Mouse (Mus musculus) R1 (cell line): ENCODE measurements around the gene Zfp385c.
A peak's percentile ranks its signal among the peaks of the same experiment; 100 is the strongest.

Experiments
- DNase-seq: peaks from one replicate; pipeline ENCODE4 v3.0.0-alpha.2; 2018; ENCODE audit warnings: low read depth, low spot score

Zfp385c gene

DNA sequence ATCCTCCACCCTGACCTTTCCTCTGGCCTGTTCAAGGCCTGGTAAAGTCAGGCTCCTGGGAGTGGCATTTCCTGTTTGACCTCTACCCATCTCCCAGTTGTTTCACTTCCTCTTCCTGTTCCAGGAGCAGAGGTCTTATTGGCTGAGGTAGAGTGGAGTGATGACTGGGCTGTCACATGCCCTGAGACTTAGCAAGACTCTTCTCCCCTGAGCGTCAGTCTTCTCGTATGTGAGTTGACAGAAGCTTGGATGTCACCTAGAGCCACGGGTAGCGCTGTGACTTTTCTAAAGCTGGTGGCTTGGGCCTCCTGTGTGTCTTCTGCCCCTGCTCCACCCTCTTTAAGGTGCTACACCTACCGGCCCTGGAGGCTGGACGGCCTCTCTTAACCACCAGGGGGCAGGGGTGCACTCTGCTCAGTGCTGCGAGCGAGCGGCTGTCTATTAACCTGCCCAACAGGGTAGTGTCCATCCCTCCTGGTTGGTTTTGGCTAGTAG lies 65.5 kb downstream of the Zfp385c start:
- DNase-seq, result peak; percentile 86

DNA sequence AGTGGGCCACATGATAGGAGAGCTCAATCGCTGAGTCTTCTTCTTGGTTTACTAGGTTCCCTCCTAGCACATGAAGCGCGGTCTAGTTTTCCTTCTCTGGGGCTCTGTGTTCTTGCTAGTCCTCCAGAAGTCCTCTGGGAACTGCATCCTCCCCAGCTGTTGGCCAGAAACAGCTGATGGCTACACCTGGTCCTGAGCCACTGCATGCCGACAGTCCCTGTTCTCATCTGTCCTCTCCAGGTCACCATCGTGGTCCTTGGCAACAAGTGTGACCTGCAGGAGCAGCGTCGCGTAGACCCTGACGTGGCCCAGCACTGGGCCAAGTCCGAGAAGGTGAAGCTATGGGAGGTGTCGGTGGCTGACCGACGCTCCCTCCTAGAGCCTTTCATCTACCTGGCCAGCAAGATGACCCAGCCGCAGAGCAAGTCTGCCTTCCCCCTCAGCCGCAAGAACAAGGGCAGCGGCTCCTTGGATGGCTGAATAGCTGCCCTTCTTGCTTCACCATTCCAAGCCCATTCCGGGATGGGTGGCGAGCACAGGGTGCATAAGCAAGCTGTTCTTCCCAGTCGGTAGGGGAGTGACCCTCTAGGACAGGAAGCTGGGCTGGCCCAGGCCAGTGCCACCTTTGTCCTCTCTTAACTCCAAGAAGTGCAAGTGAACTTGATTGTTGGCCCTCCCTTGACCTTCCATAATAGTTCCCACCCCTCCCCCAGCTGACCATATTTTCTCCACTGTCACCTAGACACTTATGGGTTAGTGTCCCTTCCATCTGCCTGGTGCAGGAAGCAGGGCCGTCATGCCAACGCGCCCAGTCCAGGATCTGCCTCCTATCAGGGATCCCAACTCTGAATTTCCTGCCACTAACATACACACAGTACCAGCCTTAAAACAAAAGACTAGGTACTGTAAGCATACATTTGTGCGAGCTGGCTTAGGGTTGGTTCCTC lies 66.2 kb downstream of the Zfp385c start:
- DNase-seq, result no peak

DNA sequence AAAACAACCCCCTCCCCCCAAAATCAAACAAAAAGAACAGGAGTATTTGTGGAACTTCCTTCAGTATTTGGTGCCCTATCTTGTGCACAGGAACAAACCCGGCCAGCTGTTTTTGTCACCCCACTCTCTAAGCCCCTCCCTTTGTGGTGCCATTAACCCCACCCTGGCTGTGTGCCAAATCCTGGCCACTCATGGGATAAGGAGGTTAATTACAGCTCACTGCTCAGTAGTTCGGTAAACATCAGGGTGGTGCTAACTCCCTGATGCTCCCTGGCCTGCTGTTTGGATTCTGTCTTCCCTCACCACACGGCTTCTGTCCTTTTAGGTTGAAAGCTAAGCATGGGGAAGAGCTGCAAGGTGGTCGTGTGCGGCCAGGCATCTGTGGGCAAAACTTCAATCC lies 68.4 kb downstream of the Zfp385c start:
- peak; percentile 65 for DNase-seq

DNA sequence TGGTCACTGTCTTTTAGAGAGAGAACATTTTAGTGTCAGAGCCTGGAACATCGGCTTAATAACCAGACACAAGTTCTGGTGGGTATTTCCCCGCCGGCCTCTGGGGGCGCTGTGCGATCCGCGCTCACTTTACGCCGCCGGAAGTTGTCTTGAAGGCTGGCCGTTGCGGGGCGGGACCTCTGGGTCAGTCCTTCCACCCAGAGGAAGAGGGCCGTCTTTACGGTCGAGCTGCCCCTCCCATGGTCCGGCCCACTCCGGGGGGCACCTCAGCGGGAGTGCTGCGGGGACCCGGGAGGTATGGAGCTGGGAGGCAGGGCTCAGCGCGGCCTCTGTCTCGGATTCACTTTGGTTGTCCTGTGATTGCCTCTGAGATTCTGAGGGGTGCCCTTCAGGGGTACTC lies 69.5 kb downstream of the Zfp385c start:
- DNase-seq, result peak; percentile 95

DNA sequence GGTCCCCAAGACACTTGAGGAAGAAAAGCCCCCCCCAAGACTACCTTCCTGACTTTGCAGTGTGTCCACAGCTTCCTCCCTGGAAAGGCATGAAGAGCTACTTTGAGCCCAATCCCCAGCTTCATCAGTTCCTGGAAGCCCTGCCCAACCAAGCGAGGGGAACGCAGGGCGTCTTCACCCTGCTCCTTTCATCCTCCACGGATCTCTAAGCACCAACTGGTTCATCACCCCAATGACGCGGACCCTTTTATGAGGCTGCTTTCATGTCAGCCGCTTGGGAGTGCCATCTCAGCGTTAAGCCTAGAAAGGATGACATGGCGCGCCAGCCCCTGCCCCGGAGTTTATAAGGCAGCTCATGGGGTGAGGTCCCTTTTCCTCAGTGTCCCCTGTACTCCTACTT lies 72.3 kb downstream of the Zfp385c start, which contains the start of gene Dnajc7:
Gene Dnajc7 (minus strand): TSS at position 187 of the 400 bp plus-strand sequence.
- DNase-seq, result no peak

DNA sequence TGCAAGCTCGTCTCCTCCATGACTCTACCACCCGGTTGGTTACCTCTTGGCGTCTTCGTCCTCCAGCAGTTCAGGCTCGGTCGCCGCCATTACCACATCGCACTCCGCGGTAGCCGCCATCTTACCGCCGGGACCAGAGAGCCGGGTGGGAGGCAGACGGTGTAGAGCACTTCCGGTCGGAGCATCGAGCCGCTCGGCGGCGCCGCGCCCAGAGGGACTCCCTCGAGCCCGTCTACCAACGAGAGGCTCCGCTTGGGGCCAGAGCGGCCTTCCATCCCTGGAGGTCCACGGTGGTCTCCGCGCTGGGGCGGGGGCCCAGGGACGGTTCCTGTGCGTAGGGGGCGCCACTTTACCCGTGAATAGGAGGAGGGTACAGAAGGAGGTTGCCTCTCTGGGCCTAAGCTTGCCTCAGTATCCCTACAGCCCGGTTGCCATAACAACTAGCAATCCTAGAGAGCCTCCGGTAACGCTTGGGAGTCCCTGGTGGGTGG lies 72.7 kb downstream of the Zfp385c start:
- DNase-seq, result peak; percentile 98

DNA sequence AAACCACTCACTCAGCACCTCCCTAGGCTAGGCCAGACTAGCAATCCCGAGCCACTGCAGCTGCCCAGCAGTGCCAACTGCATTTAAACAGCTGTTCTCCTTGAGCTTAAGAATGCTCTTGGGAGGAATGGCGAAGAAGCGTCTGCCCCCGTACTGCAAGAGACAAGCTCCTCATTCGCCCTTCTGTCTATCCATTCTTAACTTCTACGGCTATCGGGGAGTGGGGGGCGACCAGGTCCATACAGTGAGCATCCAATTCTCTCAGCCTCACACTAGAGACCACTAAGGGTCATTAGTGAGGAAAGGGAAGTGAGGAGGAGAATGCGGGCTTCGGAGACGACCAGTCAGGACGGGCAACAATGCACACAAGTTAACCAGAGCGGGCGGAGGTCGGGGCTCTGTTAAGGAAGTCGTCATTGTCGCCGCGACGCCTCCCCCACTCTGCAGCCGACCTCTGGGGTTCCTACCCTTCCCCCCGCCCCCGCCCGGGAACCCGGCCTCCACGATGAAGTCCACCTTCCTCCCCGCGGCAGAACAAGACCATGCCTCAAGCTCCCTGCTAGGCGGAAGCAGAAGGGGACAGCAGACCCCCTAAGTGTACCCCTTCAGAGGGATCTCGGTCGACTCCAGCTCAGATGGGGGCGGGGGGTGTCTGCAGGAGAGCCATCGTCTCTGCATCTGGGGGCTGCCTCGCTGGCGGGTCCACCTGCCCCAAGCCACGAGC lies 73.3 kb downstream of the Zfp385c start, which contains the start of gene Nkiras2:
Gene Nkiras2 (plus strand): TSS at position 484 of the 724 bp plus-strand sequence.
- DNase-seq, result peak; percentile 93

DNA sequence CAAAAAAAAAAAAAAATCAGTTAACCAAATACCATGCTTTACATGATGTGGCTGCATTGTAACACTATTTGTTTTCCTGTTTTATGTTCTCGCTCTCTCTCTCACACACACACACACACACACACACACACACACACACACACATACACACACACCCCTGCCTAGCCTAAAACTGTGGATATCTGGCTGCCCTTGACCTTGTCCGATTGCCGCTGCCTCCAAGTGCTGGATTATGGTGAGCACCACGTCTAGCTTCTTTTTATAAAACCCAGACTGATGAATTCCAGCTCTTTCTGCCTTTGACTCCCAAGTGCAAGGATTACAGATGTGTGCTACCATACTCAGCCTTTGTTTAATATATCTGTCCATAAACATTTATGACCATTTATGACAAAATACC lies 74.8 kb downstream of the Zfp385c start:
- DNase-seq, result peak; percentile 51

DNA sequence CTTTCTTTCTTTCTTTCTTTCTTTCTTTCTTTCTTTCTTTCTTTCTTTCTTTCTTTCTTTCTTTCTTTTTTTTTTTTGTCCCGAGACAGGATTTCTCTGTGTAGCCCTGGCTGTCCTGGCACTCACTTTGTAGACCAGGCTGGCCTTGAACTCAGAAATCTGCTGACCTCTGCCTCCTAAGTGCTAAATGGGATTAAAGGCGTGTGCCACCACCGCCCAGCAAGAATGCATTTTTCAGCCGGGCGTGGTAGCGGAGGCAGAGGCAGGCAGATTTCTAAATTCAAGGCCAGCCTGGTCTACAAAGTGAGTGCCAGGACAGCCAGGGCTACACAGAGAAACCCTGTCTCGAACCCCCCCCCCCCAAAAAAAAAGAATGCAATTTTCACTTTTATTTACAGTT lies 75.4 kb downstream of the Zfp385c start:
- peak; percentile 90 for DNase-seq

DNA sequence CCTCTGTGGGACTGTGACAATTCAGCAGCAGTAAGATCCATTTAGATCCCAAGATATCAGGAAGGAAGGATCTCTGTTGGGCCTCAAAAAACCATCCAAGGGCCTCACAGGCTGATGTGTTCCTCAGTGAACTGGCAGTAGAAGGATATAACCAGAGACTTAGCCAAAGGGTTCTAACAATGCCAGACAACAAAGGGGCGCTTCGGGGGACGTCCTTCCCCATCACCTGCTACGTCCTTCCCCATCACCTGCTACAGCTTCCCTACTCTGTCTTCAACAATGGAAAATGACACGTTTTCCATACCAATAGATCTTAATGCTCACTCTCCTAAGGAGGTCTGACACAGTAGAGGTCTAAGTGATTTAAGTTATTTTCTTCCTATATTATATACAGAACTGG lies 75.9 kb downstream of the Zfp385c start:
- DNase-seq, result peak; percentile 95

DNA sequence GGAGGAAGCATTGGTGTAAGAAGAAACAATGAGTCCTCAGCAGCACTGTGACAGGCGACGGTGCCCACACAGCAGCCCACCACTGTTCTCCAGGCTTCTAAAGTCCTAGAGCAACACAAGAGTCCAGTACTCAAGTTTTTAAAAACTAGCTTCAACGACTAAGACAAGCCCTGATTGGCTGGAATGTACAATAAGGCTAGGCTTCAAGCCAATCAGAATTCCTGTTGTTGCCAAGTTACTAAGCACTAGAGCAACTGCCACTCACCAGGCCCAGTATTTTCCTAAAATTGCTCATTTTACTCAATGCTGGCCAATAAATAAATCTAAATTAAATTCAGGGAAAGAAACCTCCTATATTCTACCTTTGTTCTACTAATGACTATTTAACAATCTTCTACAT lies 79.0 kb downstream of the Zfp385c start:
- peak; percentile 89 for DNase-seq

DNA sequence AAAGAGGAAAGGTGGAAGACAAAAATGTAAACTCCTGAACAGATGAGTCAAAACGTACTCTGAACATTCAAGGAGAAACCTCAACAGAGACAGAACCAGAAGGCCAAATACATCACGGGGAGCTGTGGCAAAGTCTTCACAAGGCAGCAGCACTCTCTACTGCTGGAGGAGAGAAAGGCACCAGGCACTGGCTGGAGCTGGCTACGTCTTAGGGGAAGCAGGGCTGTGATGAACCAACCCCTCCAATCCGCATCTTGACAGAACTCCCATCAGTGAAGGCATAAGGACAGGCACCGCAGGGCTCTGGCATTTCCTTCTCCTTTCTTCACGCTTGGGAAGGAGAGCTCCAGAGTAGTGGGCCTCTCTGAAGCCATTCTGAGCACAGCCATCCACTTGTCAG lies 80.6 kb downstream of the Zfp385c start:
- peak; percentile 39 for DNase-seq

DNA sequence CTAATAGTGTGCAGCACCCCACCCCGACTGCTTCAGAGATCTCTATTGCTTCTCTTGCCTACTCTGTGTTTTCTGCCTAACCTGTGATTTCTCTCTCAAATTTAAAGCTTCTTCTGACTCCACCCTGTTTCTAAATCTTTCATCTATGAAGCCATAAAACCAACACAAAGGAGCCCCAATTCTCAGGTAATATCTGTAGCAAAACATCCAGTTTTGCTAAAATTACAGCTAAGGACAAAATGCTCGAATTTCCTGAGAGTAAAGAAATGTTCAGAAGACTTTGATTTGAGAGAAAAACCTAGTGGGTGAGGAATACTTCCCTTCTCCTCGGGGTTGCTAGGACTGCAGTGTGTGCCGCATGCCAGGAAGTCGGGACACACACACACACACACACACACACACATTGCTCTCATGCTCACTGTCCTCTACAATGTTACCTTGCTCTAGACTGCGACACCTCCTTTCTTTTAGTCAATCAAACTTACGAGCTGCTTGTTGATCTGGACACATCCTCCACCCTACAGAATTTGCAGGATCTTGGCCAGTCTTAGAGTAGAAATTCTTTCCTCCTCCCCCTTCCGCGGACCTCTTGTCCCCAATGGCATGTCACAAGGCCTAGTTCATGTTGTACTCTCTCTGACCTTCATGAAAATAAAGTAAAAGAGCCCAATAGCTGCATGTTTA lies 82.1 kb downstream of the Zfp385c start:
- no peak for DNase-seq

DNA sequence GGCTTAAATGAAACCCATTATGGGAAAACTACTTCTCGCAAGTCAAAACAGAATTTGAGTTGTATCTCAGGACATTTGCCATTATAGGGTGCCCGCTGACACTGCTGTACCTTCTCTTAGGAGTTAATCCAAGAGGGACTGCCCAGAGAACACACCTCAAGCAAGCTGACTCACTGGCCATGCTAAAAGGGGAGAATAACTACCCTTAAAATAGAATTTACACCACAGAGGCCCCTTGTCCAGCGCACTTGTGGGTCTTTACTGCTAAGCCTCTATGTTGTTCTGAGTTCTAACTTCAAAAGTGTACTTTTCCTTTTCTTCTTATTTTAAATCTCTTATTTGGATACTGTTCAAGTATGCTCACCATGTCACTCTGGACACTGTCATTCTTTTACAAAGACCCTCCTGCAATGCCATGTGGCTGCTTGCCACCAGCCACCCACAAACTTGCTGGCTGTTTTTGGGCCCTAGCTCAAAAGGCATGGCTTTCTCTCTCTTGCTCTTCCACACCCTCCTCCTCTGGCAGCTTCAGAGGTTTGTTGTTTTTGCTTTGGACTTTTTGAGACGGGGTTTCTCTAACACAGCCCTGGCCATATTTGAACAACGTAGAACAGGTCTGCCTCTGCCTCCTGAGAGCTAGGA lies 82.8 kb downstream of the Zfp385c start:
- DNase-seq, result no peak

DNA sequence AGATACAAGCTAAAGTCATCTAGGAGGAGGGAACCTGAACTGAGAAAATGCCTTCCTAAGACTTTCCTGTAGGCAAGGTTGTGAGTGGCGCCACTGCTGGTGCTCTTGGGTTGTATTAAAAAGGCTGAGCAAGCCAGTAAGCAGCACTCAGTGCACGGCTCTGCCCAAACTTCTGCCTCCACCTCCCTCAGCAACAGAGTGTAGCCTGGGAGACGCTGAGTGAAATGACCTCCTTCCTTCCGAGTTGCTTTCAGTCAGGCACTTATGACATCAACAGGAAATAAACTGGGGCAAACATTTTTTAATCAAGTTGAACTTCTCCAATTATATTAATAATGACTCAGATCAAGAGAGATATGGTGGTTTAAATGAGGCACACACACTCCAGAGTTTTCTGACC lies 83.5 kb downstream of the Zfp385c start:
- DNase-seq, result no peak

DNA sequence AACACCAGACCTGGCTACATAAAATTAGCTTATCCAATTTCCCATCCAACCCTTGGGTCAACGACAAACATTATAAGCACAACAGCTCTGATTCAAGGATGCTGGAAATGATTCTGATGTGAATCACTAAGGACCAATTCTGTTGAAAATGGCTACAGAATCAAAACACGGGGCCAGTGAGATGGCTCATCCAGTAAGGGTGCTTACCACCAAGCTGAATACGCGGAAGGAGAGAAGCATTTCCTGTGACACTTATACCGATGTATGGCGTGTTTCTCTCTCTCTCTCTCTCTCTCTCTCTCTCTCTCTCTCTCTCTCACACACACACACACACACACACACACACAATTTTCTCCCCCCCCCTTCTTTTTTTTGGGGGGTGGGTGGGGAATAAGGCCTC lies 85.1 kb downstream of the Zfp385c start:
- DNase-seq, result no peak

DNA sequence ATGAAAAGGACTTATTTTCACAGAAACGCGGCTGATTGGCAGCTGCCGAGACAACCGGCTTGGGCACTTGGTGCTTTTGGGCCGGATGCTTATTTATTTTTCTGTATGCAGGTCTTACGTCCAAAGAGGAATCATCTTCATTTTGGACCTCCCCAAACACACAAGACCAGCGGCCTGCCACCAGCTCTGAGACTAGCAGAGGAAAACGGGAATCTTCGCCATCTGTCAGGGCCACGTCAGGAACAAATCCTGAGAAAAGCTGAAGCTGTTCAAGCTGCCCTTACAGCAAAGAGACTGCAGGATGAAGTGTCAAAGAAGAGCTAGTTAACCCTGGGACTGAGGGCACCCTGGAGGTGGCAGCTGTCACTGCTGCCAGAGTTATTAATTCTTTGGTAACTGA lies 86.8 kb downstream of the Zfp385c start:
- no peak for DNase-seq

DNA sequence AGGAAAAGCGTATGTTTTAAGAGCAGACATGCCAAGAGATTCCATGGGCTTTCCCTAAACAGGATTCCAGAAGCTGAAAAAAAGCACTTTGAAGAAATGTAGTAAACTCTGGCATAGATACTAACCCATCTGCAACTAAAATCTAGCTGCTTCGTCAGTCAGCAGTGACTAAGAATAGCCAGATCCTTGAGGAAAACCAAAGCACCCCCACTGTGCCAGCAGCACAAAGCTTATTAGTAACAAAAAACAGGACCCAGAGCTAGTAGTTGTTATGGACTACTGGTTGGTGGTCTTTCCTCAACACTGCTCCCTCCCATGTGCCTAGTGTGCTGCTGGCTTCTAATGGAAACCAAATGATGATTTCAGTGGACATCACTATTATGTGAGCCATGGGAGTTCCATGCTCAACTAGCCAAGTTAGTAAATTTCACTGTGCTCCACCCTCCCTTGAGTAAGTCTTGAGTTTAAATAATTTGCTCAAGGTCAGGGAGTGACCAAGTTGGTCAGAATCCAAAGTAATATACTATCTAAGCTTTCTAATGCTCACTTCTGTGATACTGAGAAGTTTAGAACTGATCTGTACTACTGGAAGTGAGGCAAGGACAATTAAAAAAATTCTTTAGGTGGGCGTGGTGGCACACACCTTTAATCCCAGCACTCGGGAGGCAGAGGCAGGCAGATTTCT lies 87.8 kb downstream of the Zfp385c start:
- DNase-seq, result peak; percentile 60

DNA sequence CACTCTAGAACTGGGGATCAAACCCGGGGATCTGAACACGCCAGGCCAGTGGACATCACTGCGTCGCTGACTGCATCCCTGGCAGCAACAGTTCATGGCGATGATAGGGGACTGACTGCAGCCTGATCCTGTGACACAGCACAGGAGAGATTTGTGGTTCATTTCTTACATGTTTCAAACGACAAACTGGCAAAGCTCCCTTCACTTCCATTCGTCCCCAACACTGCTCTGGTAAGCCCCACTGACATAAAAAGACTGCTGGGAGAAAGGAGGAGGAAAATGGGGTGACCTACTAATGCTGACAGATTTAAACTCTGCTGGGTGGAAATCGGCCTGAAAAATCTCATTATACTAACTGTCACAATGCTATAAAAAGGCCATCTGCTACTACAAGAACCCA lies 88.4 kb downstream of the Zfp385c start:
- no peak for DNase-seq

DNA sequence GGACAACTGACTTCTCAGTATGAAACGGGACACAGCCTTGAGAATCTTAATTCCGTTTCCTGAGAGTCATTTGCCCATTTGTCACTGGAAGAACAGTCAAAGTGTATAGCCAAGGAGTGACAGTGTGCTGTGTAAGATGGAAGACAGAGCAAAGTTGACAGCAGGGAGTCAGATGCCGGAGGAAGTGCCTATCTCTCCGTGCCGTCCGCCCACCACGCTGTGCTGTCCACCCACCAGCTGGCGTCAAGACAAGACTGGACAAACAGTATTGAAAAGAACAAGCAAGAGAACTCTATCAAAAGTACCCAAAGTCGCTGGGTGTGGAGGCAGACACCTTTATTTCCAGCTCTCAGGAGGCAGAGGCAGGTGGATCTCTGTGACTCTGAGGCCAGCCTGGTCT lies 89.1 kb downstream of the Zfp385c start:
- DNase-seq, result no peak

DNA sequence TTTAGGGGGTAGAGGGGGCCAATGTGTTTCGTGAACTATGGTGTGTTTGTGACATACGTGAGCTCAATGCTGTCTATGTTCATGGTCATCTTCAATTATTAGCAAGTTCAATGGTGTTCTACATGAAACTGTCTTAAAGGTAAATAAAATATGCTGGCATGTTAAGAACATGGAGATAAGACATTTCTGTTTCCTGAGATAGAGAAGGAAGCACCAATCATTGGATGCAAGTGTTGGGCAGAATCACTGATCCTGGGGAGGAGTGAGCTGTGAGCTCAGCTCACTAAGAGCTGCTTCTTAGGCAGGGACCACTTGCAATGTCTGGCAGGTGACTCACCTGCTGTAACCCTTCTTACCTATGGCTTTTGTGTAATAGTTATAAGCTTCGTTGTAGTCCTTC lies 90.9 kb downstream of the Zfp385c start:
- DNase-seq, result no peak
